Mouse (Mus musculus) intestine, embryonic 14.5 days (tissue): ENCODE measurements around the gene Cd59b. TPM values are rescaled to one million over a fixed set of nuclear protein-coding genes. Genes with fewer than 3 reads are reported as not detected.
"Not testable (repeated sequence)": the region's sequence is repeated elsewhere in the genome, so short reads cannot be mapped to it uniquely, and the experiment has no call there.

ENCODE experiments used
- ATAC-seq: fragments of 200-750 bp; cut with Nextera tagmentation; replicated peaks from 2 replicates; pipeline ENCODE4 v1.8.0; 2017; ENCODE audit warnings: low read depth, moderate number of reproducible peaks, moderate TSS enrichment, moderate library complexity; ENCODE audit not compliant: low FRiP score, low TSS enrichment
- DNase-seq: peaks from one replicate; pipeline ENCODE4 v3.0.0-alpha.2; 2018; ENCODE audit warnings: low spot score
- H3K27ac ChIP-seq: fragments of 300-500 bp; sonication (generic); 2 replicates; pipeline ENCODE4 v1.5.1; 2014; ENCODE audit warnings: low read depth, mild to moderate bottlenecking, control low read depth
- H3K27me3 ChIP-seq: fragments of 300-500 bp; sonication (generic); replicated peaks from 2 replicates; pipeline ENCODE4 v1.6.1; 2014; ENCODE audit warnings: low read length, control low read depth; ENCODE audit not compliant: control insufficient read depth, insufficient read depth
- H3K36me3 ChIP-seq: fragments of 300-500 bp; sonication (generic); 2 replicates; pipeline ENCODE4 v1.6.1; 2014; ENCODE audit warnings: low read length, control low read depth; ENCODE audit not compliant: control insufficient read depth, insufficient read depth
- H3K4me1 ChIP-seq: fragments of 300-500 bp; sonication (generic); replicated peaks from 2 replicates; pipeline ENCODE4 v1.6.1; 2014; ENCODE audit warnings: low read length, control low read depth, mixed read lengths; ENCODE audit not compliant: control insufficient read depth, insufficient read depth
- H3K4me2 ChIP-seq: fragments of 300-500 bp; sonication (generic); 2 replicates; pipeline ENCODE4 v1.6.1; 2014; ENCODE audit warnings: low read length
- H3K4me3 ChIP-seq: fragments of 300-500 bp; sonication (generic); 2 replicates; pipeline ENCODE4 v1.5.1; 2014; ENCODE audit warnings: low read depth, low read length, control low read depth, mixed read lengths
- H3K9ac ChIP-seq: fragments of 300-500 bp; sonication (generic); 2 replicates; pipeline ENCODE4 v1.6.1; 2014; ENCODE audit warnings: mild to moderate bottlenecking, low read length
- H3K9me3 ChIP-seq: fragments of 300-500 bp; sonication (generic); 2 replicates; pipeline ENCODE4 v1.6.1; 2016; ENCODE audit warnings: low read length, control low read depth; ENCODE audit not compliant: control insufficient read depth
- WGBS: fragments of 180-500 bp; shearing (Covaris S2); extraction: QIAGEN DNeasy Blood & Tissue Kit; methylation state at CpG from one replicate; pipeline ENCODE4 v1.1.7; 2014; 5-methylcytosine and 5-hydroxymethylcytosine counted together
- polyA plus RNA-seq: library from polyadenylated mRNA; unstranded; fragments of >200 nt; fragmentation: Nextera tagmentation; extraction: Ambion mirVana; gene quantifications from 2 replicates; pipeline ENCODE4 v1.2.1, GENCODE M21; 2014

Gene Cd59b
- polyA plus RNA-seq, 1 experiment from 2014 or later: 5.1 TPM

- no CpG with 5 or more reads among the region's 1 CpGs for WGBS
- H3K4me2 ChIP-seq, H3K4me1 ChIP-seq, H3K9ac ChIP-seq, H3K27ac ChIP-seq, ATAC-seq, H3K36me3 ChIP-seq, H3K4me3 ChIP-seq, H3K9me3 ChIP-seq, DNase-seq, H3K27me3 ChIP-seq: not testable (repeated sequence)
These were observed 11.9 kb downstream of the Cd59b start for GRCm38 (mm10) chr2:104081436-104082050.

GRCm38 (mm10) chr2:104082474-104082873 lies 12.8 kb downstream of the Cd59b start:
- no peak for ATAC-seq
- H3K27ac ChIP-seq: no peak overlapping the region
- H3K9me3 ChIP-seq: no peaks in the 10 kb centered on the region
- H3K4me2 ChIP-seq: no peak overlapping the region
- no peak overlapping the region for H3K4me3 ChIP-seq
- H3K27me3 ChIP-seq: no peaks in the 10 kb centered on the region
- DNase-seq: no peak
- H3K4me1 ChIP-seq: no peaks in the 10 kb centered on the region
- no peak overlapping the region for H3K9ac ChIP-seq
- H3K36me3 ChIP-seq: no peaks in the 10 kb centered on the region

GRCm38 (mm10) chr2:104084027-104084426 lies 14.4 kb downstream of the Cd59b start:
- not testable (repeated sequence) for H3K27ac ChIP-seq, DNase-seq, H3K9me3 ChIP-seq, H3K4me3 ChIP-seq, ATAC-seq, H3K9ac ChIP-seq, H3K36me3 ChIP-seq, H3K4me1 ChIP-seq, H3K4me2 ChIP-seq, H3K27me3 ChIP-seq

GRCm38 (mm10) chr2:104087562-104087961 lies 17.9 kb downstream of the Cd59b start:
- H3K9me3 ChIP-seq, DNase-seq, H3K4me2 ChIP-seq, H3K9ac ChIP-seq, H3K27me3 ChIP-seq, H3K4me1 ChIP-seq, H3K27ac ChIP-seq, H3K36me3 ChIP-seq, H3K4me3 ChIP-seq, ATAC-seq: not testable (repeated sequence)
- 94% methylated on average over 1 of the region's 1 CpGs for WGBS

- H3K27ac ChIP-seq: no peak overlapping the region
- no peaks in the 10 kb centered on the region for H3K27me3 ChIP-seq
- H3K36me3 ChIP-seq: no peaks in the 10 kb centered on the region
- no peak overlapping the region for H3K4me3 ChIP-seq
- no peak overlapping the region for H3K4me2 ChIP-seq
- H3K4me1 ChIP-seq: 0 out of 2 replicates have a peak, but pooled peaks cover 3% of the 10 kb centered on the region
- no peak overlapping the region for H3K9ac ChIP-seq
- DNase-seq: no peak
- no peaks in the 10 kb centered on the region for H3K9me3 ChIP-seq
- WGBS: 68% methylated on average over 2 of the region's 2 CpGs
- ATAC-seq: no peak
These were observed 23.7 kb downstream of the Cd59b start for GRCm38 (mm10) chr2:104093305-104093704.

- Histone ChIP-seq H3K9ac (peak within 1 kb of the TSS; percentile 41), H3K27ac (peak within 1 kb of the TSS; percentile 63), H3K36me3 (no peaks in the 10 kb centered on the region), H3K4me2 (peak within 1 kb of the TSS; percentile 59), H3K9me3 (no peaks in the 10 kb centered on the region), H3K4me3 (peak within 1 kb of the TSS; percentile 41), H3K27me3 (no peaks in the 10 kb centered on the region), H3K4me1 (0 out of 2 replicates have a peak, but pooled peaks cover 3% of the 10 kb centered on the region)
- ATAC-seq (peak; percentile 84), DNase-seq (peak; percentile 90)
- WGBS: 5% methylated on average over 15 of the region's 15 CpGs
These were observed 26.1 kb downstream of the Cd59b start, which contains the start of gene Cd59a for GRCm38 (mm10) chr2:104095741-104096213. Gene Cd59a (plus strand): TSS chr2:104095801.

GRCm38 (mm10) chr2:104096256-104096655 lies 26.6 kb downstream of the Cd59b start:
- Histone ChIP-seq H3K27ac (peak overlapping the region; percentile 63), H3K4me3 (peak overlapping the region; percentile 41), H3K9me3 (no peaks in the 10 kb centered on the region), H3K4me1 (0 out of 2 replicates have a peak, but pooled peaks cover 3% of the 10 kb centered on the region), H3K9ac (peak overlapping the region; percentile 41), H3K4me2 (peak overlapping the region; percentile 59), H3K36me3 (no peaks in the 10 kb centered on the region), H3K27me3 (no peaks in the 10 kb centered on the region)
- ATAC-seq: no peak
- peak; percentile 59 for DNase-seq
- 41% methylated on average over 10 of the region's 10 CpGs for WGBS

GRCm38 (mm10) chr2:104096796-104097195 lies 27.1 kb downstream of the Cd59b start:
- not testable (repeated sequence) for H3K9ac ChIP-seq, H3K9me3 ChIP-seq, H3K27ac ChIP-seq, H3K4me2 ChIP-seq, ATAC-seq, H3K36me3 ChIP-seq, H3K4me3 ChIP-seq, H3K4me1 ChIP-seq, H3K27me3 ChIP-seq, DNase-seq
- WGBS: 100% methylated on average over 1 of the region's 1 CpGs

- H3K27me3 ChIP-seq, DNase-seq, H3K36me3 ChIP-seq, H3K4me1 ChIP-seq, H3K9me3 ChIP-seq, H3K27ac ChIP-seq, H3K4me2 ChIP-seq, H3K9ac ChIP-seq, H3K4me3 ChIP-seq, ATAC-seq: not testable (repeated sequence)
- 93% methylated on average over 4 of the region's 4 CpGs for WGBS
These were observed 27.7 kb downstream of the Cd59b start for GRCm38 (mm10) chr2:104097396-104097795.
